Mouse (Mus musculus): ENCODE measurements around the gene Fbxo5. TPM values are rescaled to one million over a fixed set of nuclear protein-coding genes. Genes with fewer than 3 reads are reported as not detected.

Gene Fbxo5
- total and polyA plus RNA-seq, 2 experiments from 2014 or later, result 7.8 to 8.9 TPM

GRCm38 (mm10) chr10:5790657-5791056, 14.7 kb downstream of the Fbxo5 start:
- H3K27me3 ChIP-seq (ENCODE audit: insufficient read depth, low read length), result no peaks in the 10 kb centered on the region
- no peak overlapping the region for H3K27ac ChIP-seq (ENCODE audit: low read depth, low read length)
- no peaks in the 10 kb centered on the region for H3K36me3 ChIP-seq (ENCODE audit: insufficient read depth)
- WGBS, result 20% methylated on average over 12 of the region's 12 CpGs
- peak; percentile 82 for DNase-seq
- ATAC-seq, result peak; percentile 48; the same call in 1 of the 2 replicates
- H3K9ac ChIP-seq, result no peak overlapping the region
- TF ChIP-seq CTCF (IDR thresholded peaks at IDR 0.05; ENCODE audit: low read depth), result peak; percentile 81
- H3K4me2 ChIP-seq (ENCODE audit: low read depth), result no peak overlapping the region
- no peaks in the 10 kb centered on the region for H3K9me3 ChIP-seq (ENCODE audit: low read length)
- no peaks in the 10 kb centered on the region for H3K4me1 ChIP-seq (ENCODE audit: insufficient read depth)
- H3K4me3 ChIP-seq (ENCODE audit: low read depth, low read length), result no peak overlapping the region

DNA sequence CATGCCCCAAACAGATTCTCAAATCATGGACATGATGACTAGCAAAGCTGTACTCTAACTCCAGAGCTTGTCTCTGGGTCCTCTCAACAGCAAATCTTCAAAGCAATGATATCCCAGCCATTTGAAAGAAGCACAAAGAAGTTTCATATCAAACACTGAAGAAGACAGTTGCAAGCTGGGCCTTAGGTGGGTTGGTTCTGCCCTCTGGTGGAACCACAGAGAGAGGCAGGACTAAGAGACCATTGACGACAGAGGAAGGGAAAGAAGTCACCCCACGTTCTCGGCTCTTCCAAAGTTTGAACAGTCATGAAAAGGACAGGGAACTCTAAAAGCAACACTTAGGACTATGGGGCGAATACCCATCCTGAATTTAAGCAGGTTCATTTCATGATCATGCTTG, 18.5 kb downstream of the Fbxo5 start:
- peak; percentile 61 for ATAC-seq

More for the DNA sequence above, 18.5 kb downstream of the Fbxo5 start:
- Histone ChIP-seq H3K9me3 (ENCODE audit: low read length) (no peaks in the 10 kb centered on the region), H3K27ac (ENCODE audit: low read depth, low read length) (no peak overlapping the region), H3K36me3 (ENCODE audit: insufficient read depth) (no peaks in the 10 kb centered on the region), H3K9ac (no peak overlapping the region), H3K4me1 (ENCODE audit: insufficient read depth) (no peaks in the 10 kb centered on the region), H3K4me2 (ENCODE audit: low read depth) (no peak overlapping the region), H3K4me3 (ENCODE audit: low read depth, low read length) (no peak overlapping the region), H3K27me3 (ENCODE audit: insufficient read depth, low read length) (no peaks in the 10 kb centered on the region)
- TF ChIP-seq CTCF (IDR thresholded peaks at IDR 0.05; ENCODE audit: low read depth), result peak; percentile 79
- 31% methylated on average over 4 of the region's 4 CpGs for WGBS
- DNase-seq, result peak; percentile 58

Other genes starting within 250 kb of the Fbxo5 start
- 0.54 and 0.90 TPM in 2 replicates for gene Myct1, start 211.8 kb downstream of the Fbxo5 start, total RNA-seq (2014; rRNA removed)
- gene Myct1, start 211.8 kb downstream of the Fbxo5 start, polyA plus RNA-seq (2015; fragmentation: Nextera tagmentation; extraction: Ambion mirVana), result 0.79 and 0.81 TPM in 2 replicates
- gene Vip, start 166.4 kb downstream of the Fbxo5 start, total RNA-seq (2014; rRNA removed), result 0.90 and 2.0 TPM in 2 replicates
- gene Vip, start 166.4 kb downstream of the Fbxo5 start, polyA plus RNA-seq (2015; fragmentation: Nextera tagmentation; extraction: Ambion mirVana), result 0.76 and 0.84 TPM in 2 replicates
- 11.5 and 13.4 TPM in 2 replicates for gene Mtrf1l, start 18.3 kb upstream of the Fbxo5 start, total RNA-seq (2014; rRNA removed)
- 6.6 TPM in 2 replicates for gene Mtrf1l, start 18.3 kb upstream of the Fbxo5 start, polyA plus RNA-seq (2015; fragmentation: Nextera tagmentation; extraction: Ambion mirVana)
- 28.3 and 35.7 TPM in 2 replicates for gene Rgs17, start 116.8 kb upstream of the Fbxo5 start, total RNA-seq (2014; rRNA removed)
- gene Rgs17, start 116.8 kb upstream of the Fbxo5 start, polyA plus RNA-seq (2015; fragmentation: Nextera tagmentation; extraction: Ambion mirVana), result 18.7 and 34.5 TPM in 2 replicates

All from forebrain, postnatal 0 days (tissue).